Mouse (Mus musculus): ENCODE data around the gene Tnfrsf17.
A peak's percentile ranks its signal among the peaks of the same experiment; 100 is the strongest.
"Not testable (repeated sequence)": the region's sequence is repeated elsewhere in the genome, so short reads cannot be mapped to it uniquely, and the experiment has no call there.

Gene Tnfrsf17

GRCm38 (mm10) chr16:11313512-11313911 is at the start of gene Tnfrsf17:
TSS of gene Tnfrsf17 (plus strand) at chr16:11313812.
- no peak for DNase-seq (ENCODE audit: low spot score)

- no peak for DNase-seq (ENCODE audit: low spot score)
Observed at GRCm38 (mm10) chr16:11266556-11266955, 47.1 kb upstream of the Tnfrsf17 start.

GRCm38 (mm10) chr16:11269808-11270207 is 43.8 kb upstream of the Tnfrsf17 start:
- no peak for DNase-seq (ENCODE audit: low spot score)

- no peak for DNase-seq (ENCODE audit: low spot score)
Observed at GRCm38 (mm10) chr16:11270642-11271041, 43.0 kb upstream of the Tnfrsf17 start.

GRCm38 (mm10) chr16:11271073-11271472 is 42.5 kb upstream of the Tnfrsf17 start:
- no peak for DNase-seq (ENCODE audit: low spot score)

GRCm38 (mm10) chr16:11276888-11277287 is 36.7 kb upstream of the Tnfrsf17 start:
- DNase-seq (ENCODE audit: low spot score), result no peak

GRCm38 (mm10) chr16:11278778-11279177 is 34.8 kb upstream of the Tnfrsf17 start:
- DNase-seq (ENCODE audit: low spot score), result peak; percentile 24

- no peak for DNase-seq (ENCODE audit: low spot score)
Observed at GRCm38 (mm10) chr16:11282655-11283232, 30.9 kb upstream of the Tnfrsf17 start.

- no peak for DNase-seq (ENCODE audit: low spot score)
Observed at GRCm38 (mm10) chr16:11284881-11285280, 28.7 kb upstream of the Tnfrsf17 start.

GRCm38 (mm10) chr16:11285949-11286348 is 27.7 kb upstream of the Tnfrsf17 start:
- DNase-seq (ENCODE audit: low spot score), result no peak

- not testable (repeated sequence) for DNase-seq (ENCODE audit: low spot score)
Observed at GRCm38 (mm10) chr16:11288873-11289272, 24.7 kb upstream of the Tnfrsf17 start.

- not testable (repeated sequence) for DNase-seq (ENCODE audit: low spot score)
Observed at GRCm38 (mm10) chr16:11295583-11295982, 18.0 kb upstream of the Tnfrsf17 start.

GRCm38 (mm10) chr16:11297700-11298099 is 15.9 kb upstream of the Tnfrsf17 start:
- DNase-seq (ENCODE audit: low spot score), result not testable (repeated sequence)

GRCm38 (mm10) chr16:11303741-11304140 is 9.9 kb upstream of the Tnfrsf17 start:
- DNase-seq (ENCODE audit: low spot score), result no peak

- no peak for DNase-seq (ENCODE audit: low spot score)
Observed at GRCm38 (mm10) chr16:11305531-11305930, 8.1 kb upstream of the Tnfrsf17 start.

GRCm38 (mm10) chr16:11315786-11316320 is 2.2 kb downstream of the Tnfrsf17 start:
- DNase-seq (ENCODE audit: low spot score), result no peak

GRCm38 (mm10) chr16:11316748-11317147 is 3.1 kb downstream of the Tnfrsf17 start:
- no peak for DNase-seq (ENCODE audit: low spot score)

- no peak for DNase-seq (ENCODE audit: low spot score)
Observed at GRCm38 (mm10) chr16:11317324-11317723, 3.7 kb downstream of the Tnfrsf17 start.

GRCm38 (mm10) chr16:11322409-11323323 is 9.1 kb downstream of the Tnfrsf17 start, which contains the start of gene Snx29:
TSS of gene Snx29 (plus strand) at chr16:11322908.
- peak; percentile 96 for DNase-seq (ENCODE audit: low spot score)

- DNase-seq (ENCODE audit: low spot score), result peak; percentile 60
Observed at GRCm38 (mm10) chr16:11323324-11324051, 9.9 kb downstream of the Tnfrsf17 start.

GRCm38 (mm10) chr16:11330081-11330800 is 16.6 kb downstream of the Tnfrsf17 start:
- no peak for DNase-seq (ENCODE audit: low spot score)
